Mouse (Mus musculus) gastrocnemius, postnatal 36 days (tissue): ENCODE measurements around the gene Spout1. TPM values are rescaled to one million over a fixed set of nuclear protein-coding genes. Genes with fewer than 3 reads are reported as not detected.

Experiments
- DNase-seq, 2 experiments: peaks; one replicate each; pipeline ENCODE4 v3.0.0; 2022
- intact Hi-C: fragments of 180-260 bp; cut with DNase I; formaldehyde crosslinking; loops from one replicate; pipeline ENCODE4 v1.15.1; 2025
- long read RNA-seq, 2 experiments: library from polyadenylated mRNA; stranded (forward); transcript quantifications; one replicate each; pipeline ENCODE4 v2.0.0; 2021
- total RNA-seq, 2 experiments: library from RNA; stranded (reverse); gene quantifications; 2 replicates each; pipeline ENCODE4 v1.2.3; 2021

Spout1 gene
- 1 to 10 TPM; 4.5 to 4.8 TPM for total RNA-seq
- long read RNA-seq, experiment 1, partial matches to known transcripts = 1 of 4 reads
- long read RNA-seq, experiment 1, other reads (novel, unspliced or antisense) = 1 of 4 reads
- long read RNA-seq, experiment 2, transcript Spout1-201 (12 exons, 1,805 nt) = major isoform, 5 of 9 reads
- long read RNA-seq, experiment 2, partial matches to known transcripts = 1 of 9 reads
- long read RNA-seq, experiment 2, other reads (novel, unspliced or antisense) = 2 of 9 reads

DNA sequence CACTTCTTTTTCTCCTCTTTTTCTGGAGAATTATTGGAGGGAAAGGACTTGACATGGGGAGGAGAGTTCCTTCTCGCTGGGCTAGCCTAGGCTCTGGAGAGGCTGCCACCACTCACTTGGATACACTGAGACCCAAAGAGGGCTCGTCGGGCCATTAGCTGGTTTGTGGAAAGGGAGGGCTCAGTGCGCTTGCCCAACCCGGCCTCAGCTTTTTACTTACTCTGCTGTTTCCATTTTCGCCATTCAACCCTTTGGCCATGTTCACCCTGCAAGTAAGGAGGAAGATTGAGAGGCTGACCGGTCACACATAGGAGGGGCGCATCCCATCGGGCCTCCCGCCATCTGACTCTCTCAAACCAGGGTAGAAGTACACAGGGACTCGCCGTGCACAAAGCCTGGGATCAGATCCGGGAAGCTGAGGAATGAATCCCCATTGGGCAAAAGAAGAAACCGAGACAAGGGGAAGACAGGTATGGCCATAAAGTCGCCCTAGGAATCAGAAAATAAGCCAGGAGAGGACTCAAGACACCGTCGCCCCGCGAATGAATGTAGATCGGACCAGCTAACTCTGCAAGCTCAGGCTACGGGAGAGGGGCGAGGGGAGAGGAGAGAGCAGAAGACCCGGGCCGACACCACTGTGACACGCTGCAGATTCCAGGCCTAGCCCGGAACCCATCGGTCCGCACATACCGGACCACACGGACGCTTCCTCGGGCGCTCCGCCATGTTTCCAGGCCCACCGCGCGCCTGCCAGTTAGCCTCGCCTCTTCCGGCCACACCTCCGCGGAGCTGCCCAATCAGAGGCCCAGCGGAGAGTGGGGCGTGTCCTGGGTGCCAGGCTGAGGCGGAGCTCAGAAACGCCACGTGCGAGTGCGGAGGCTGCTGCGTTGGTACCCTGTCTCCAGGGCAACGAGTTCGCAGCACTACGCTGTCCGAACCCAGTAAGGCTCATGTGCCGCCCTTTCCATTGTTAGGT is at the start of gene Spout1:
Gene Spout1, minus strand, starts transcription at position 760 of the 976 bp plus-strand sequence.
- intact Hi-C loops = loop anchor here (2.0 to 5.0 kb wide), 2 partner anchors 25 to 94 kb away; no protein-coding TSS in a partner anchor

DNA sequence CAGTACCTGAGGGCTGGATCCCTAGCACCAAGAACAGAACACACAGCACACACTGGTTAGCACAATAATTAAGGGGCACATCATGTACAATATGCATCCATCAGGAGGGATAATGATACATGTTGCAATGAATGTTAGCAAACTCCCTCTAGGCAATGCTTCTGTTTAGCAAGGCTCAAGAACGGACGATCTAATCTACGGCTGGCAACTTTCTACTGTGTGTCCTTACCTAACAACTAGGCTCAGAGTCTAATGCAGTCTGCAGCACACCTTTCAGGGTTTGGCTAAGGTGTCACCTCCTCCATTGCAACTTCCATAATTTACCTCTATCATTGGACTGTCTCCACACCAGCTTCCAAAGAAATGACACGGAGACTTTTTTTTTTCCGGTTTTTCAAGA is 38.0 kb upstream of the Spout1 start:
- intact Hi-C loops = no loop called here
- DNase-seq = no peak

More for the DNA sequence above, at the start of gene Spout1:
- peak; percentile 87 to 90 for DNase-seq

- DNase-seq = no peak
- intact Hi-C loops = no loop called here
Measured at GRCm38 (mm10) chr2:30215493-30215892, 37.2 kb upstream of the Spout1 start.

- intact Hi-C loops = no loop called here
- DNase-seq = no peak
Measured at GRCm38 (mm10) chr2:30214745-30215144, 36.5 kb upstream of the Spout1 start.

GRCm38 (mm10) chr2:30212951-30213350 is 34.7 kb upstream of the Spout1 start:
- DNase-seq = no peak
- intact Hi-C loops = no loop called here

- DNase-seq = no peak
- intact Hi-C loops = no loop called here
Measured at GRCm38 (mm10) chr2:30212169-30212545, 33.9 kb upstream of the Spout1 start.

DNA sequence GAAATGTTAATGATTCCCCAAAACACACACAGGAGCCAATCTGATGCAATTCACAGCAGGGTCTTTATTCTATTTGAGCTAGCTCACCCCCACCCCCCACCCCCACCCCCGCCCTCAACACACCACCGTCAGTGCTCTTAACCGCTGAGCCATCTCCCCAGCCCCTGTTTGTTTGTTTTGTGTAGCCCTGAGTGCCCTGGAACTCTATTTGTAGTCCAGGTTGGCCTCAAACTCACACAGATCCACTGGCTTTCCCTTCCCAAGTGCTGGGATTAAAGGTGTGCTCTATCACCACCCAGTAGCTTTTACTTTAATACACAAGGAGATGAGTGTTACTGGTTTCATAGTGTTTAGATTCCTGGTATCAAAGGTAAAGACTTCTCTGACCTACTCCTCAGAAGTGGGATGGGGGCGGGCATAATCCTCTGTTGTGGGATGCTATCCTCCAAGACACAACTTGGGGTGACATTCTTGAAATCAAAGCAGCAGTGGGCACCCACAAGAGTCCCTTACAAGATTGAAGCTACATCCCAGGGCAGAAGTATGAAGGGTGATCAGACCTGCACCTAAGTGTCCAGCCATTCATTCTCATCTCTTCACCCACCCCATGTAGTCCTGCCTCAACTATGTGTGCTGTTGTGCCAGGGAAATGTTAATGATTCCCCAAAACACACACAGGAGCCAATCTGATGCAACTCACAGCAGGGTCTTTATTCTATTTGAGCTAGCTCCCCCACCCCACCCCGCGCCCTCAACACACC is 33.3 kb upstream of the Spout1 start:
- DNase-seq = no peak
- intact Hi-C loops = no loop called here

DNA sequence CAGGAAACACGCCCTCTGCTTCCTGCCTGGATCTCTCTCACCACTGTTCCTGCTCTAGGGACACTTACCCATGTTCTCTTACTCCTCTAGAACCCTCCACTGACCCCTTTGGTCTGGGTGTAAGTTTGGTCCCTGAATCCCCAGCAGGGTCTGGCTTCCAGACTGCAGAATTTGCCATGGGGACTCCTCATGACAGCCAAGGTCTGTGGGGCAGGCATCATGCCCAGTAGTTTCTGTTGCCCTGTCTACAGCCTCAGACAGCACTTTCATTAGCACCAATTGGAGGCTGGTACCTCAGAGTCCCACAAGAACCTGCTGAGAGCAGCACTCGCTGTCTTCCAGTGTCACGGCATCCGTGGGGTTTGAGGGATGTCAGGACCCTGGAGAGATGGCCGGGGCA is 29.6 kb upstream of the Spout1 start:
- intact Hi-C loops = loop anchor here (2.0 kb wide), 1 partner anchor 29 kb away; the partner anchor contains the start of gene Lrrc8a
- no peak for DNase-seq

DNA sequence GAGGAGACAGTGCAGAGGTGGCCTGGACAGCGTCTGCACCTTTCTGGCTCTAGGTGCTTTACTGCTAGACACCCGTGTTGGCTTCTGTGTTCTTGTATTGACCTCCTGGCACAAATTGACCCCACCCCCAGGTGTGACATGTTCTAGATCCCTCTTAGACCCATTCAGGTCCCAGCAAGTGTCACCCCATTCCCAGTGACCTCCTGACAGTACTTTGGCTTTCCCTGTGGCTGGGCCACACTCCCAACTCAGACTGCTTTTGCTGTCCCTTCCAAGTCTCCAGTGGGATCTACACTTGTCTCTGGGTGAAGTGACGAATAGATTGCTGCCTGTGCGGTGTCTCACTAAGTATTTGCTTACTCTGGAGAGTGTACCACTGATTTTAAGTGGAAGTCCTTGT is 29.1 kb upstream of the Spout1 start:
- intact Hi-C loops = loop anchor here (2.0 kb wide), 1 partner anchor 29 kb away; the partner anchor contains the start of gene Lrrc8a
- DNase-seq = no peak

DNA sequence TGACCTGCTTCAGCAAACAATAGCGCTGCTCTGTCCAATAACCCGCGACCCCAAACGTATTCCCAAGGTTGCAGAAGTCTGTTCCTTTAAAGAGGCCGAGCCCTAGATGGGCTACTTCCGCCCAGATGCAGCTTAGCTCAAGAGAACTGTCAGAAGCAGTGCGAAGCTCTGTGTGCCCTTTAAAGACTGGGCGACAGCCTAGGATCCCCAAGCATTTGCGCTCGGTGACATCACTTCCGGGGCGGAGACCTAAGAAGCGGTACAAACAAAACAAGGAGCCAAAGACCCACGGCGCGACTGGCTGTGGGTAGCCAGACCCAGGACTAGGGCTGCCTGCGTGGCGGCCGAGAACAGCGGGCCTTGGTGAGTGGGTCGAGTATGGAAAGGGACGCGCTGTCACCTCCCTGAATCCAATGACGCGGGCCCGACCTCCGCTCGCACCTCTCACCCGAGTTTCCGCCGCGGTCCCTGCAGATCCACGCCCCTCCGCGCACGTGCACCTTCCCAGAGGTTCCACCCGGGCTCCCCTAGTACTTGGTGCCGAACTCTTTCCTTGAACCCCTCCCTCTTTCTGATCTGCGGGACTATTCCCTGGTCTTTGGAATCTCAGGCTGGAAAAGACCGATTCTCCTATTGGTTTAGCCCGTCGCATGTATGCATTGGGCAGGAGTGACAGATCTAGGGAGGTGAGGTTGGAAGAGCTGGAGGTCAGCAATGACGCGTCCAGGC is 27.5 kb upstream of the Spout1 start, which contains the start of gene Kyat1:
Gene Kyat1, minus strand, starts transcription at position 219 of the 729 bp plus-strand sequence.
- DNase-seq = peak; percentile 92
- intact Hi-C loops = loop anchor here (2.0 kb wide), 1 partner anchor 31 kb away; the partner anchor contains the start of gene Lrrc8a

- intact Hi-C loops = no loop called here
- no peak for DNase-seq
Measured at GRCm38 (mm10) chr2:30205255-30205628, 27.0 kb upstream of the Spout1 start.

DNA sequence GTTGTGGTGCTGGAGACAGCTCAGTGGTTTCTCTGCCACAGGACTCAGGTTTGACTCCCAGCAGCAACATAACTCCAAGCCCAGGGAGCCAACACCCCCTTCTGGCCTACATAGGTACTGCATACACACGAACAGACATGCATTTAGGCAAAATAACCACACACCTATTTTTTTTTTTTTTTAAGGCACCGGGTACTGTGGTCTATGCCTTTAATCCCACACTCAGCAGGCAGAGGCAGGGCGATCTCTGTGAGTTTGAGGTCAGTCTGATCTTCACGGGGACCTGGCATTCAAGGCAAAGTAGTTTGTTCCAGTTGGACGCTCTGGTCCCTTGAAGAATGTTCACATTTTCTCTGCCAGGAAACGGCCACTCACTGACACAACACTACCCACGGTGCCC is 25.2 kb upstream of the Spout1 start:
- intact Hi-C loops = loop anchor here (2.0 kb wide), 1 partner anchor 25 kb away; the partner anchor contains the start of gene Spout1
- DNase-seq = no peak

GRCm38 (mm10) chr2:30200388-30200925 is 22.2 kb upstream of the Spout1 start:
- intact Hi-C loops = no loop called here
- no peak for DNase-seq

DNA sequence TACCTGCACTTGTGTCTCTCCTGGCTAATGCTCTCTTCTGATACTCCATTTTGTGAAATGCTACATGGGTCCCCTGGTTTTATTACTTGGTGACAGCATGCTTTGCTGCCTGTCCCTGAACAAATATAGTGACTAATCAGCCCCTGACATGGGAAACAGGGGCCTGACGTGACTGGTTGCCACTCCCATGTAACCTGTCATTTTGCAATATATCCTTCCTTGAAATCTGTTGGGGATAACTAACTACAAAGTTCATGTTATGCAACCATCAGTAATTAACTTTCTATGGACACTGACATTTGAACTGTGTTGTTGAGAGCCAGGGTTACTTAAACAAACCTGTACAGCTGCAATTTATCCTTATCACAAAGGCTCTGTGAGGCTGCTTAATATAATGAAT is 21.7 kb upstream of the Spout1 start:
- DNase-seq = no peak
- intact Hi-C loops = no loop called here

- no peak for DNase-seq
- intact Hi-C loops = no loop called here
Measured at GRCm38 (mm10) chr2:30198021-30198420, 19.8 kb upstream of the Spout1 start.

DNA sequence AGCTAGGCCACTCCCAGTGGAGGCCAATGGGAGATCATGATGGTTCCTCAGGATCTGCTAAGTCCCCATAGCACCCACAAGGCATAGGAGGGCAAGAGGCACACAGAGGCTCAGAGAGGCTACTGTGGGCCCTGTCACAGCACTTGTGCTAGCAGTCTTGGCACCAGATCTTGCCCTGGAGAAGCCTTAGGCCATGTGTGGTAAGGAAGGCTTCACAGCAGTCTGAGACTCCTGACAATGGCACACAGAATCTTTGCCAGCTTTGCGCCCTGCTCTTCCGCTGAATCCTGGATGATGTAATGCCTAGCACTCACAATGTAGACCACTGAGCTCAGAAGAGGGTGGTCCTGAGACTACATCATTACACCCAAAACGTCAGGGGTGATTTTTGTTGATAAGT is 16.4 kb upstream of the Spout1 start:
- no peak for DNase-seq
- intact Hi-C loops = loop anchor here (5.0 kb wide), 1 partner anchor 88 kb away; the partner anchor contains the start of gene Gm28038

DNA sequence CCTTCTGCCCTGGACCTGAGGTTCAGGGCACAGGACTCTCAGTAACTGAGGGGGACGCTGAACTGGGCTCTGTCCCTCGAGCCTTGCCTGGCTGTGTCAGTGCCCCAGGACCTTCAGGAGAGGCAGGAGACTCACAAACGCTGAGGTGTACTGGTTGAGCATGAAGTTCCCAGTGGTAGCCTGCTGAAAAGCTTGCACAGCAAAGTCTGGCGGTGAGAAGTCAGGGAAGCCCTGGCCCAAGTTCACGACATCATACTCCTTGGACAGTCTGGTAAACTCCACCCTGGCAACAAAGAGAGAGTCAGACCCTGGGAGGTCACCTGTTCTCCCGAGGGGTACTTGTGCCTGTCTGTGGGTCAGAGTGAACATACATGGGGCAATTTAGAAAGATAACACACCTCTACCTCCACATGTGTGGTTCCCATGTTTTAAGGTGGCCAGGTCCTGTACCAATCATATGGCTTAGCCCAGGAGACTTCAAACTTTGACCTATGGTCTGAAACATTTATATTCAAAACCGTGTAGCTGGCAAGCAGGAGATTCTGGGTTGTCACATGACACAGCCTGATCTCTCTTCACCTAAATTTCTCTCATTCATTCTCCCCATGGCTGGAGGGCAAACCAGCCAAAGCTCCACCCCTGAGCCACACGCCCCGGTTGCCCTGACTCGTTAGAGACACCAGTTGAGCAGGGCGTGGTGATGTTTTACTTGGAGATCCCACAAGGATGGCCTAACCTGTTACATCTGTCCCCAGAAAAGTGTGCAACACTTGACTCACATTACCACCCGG is 13.7 kb upstream of the Spout1 start:
- intact Hi-C loops = loop anchor here (5.0 kb wide), 1 partner anchor 90 kb away; the partner anchor contains the start of gene Gm28038
- DNase-seq = no peak

GRCm38 (mm10) chr2:30185681-30186080 is 7.4 kb upstream of the Spout1 start:
- intact Hi-C loops = no loop called here
- no peak for DNase-seq

DNA sequence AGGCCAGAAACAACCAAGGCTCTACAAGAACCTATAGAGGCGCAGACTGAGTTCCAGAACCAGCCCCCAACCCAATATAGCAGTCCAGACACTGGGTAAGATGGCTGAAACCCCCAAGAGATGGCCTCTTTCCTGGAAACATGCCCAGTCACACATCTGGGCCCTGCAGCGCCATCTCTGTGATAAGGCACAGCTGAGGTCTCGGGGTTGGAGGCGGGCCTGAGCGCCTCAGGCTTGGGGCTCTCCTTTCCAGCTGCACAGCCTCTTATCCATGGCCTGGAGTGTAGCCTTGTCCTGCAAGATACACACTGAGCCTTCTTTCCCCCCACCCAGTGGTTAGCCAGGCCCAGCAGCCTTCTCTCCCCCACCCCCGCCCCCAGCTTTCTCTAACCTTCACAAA is 7.0 kb upstream of the Spout1 start:
- no peak for DNase-seq
- intact Hi-C loops = no loop called here
